Mouse (Mus musculus) frontal cortex, postnatal 10 days (tissue): ENCODE results near the gene Pcnp.
A peak's percentile ranks its signal among the peaks of the same experiment; 100 is the strongest.

Experiments used
- DNase-seq, 2 experiments: peaks; one replicate each; pipeline ENCODE4 v3.0.0; 2022; ENCODE audit warnings: low spot score in 2 of 2, mixed read lengths in 1 of 2

The Pcnp gene

DNA sequence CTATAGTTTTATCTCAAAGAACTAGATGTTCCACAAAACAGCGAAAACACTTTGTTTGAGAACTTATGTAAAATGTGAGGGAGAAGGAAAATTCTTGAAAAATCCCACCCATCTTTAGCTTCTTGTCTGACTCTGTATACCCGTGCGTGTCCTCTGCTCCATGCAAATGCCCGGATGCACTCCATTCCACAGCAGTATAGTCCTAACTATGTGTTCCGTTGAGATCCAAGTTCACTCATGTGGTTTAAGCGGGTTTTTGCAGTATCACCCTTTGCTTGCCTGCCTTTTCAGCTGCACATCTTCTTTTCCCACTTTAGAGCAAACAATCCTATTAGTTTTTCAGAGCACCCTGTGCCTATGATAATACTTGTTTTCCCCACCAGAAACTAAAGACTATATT, 7.0 kb upstream of the Pcnp start:
- DNase-seq, result no peak

DNA sequence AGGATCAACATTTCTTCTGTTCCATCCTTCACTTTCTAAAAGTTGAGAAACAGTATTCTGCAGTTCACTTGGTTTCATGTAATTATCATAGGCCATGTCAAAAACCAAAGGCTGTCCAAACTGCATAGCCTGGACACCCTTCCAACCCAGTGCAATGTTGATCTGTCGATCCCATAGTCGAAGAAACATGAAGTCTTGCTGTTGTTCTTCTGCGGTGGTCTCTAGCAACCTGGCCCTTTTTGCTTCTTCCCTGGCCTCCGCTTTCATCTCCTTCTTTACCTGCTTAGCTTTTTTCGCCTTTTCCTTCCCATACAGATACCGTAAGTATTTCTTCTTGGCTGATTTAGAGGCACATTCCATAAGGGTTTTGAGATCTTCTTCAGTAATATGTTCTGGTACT, 5.0 kb upstream of the Pcnp start:
- DNase-seq, result no peak

DNA sequence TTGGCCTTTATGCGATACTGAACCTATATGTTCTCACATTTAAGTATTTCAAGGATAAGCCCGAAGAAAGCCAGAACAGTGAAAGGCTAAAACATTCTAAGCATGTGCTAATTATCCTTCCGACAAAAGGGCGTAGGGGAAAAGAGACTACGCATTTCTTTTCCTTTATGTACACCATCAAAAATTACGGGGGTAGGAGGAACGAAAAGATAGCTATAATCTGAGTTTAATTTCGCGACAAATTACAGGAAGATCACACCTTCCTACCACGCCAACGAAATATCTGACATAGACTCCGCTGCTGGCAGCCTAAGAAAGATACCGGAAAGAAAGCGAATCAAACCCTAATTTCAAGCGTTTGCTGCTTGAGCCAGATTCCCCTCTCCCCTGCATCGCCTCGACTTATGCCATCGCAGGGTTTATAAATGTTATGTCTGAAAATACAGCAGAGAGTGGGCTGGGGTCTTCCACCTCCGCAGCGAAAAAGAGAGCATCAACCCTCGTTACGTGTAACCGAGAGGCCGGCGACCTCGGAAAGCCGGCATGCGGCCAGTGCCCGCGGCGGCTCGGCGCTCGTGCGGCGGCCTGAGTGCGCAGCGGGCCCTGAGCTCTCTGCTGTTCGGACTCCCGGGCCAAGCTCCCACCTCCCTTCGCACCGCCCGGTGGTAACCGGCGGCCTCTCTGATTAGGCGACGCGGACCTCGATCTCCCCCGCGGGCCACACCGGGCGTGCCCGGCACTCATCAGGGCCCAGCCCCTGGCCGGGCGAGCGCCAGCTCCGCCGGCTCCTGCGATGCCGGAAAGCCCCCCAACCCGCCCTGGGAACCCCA, 602 bp downstream of the Pcnp start:
- DNase-seq, result no peak

DNA sequence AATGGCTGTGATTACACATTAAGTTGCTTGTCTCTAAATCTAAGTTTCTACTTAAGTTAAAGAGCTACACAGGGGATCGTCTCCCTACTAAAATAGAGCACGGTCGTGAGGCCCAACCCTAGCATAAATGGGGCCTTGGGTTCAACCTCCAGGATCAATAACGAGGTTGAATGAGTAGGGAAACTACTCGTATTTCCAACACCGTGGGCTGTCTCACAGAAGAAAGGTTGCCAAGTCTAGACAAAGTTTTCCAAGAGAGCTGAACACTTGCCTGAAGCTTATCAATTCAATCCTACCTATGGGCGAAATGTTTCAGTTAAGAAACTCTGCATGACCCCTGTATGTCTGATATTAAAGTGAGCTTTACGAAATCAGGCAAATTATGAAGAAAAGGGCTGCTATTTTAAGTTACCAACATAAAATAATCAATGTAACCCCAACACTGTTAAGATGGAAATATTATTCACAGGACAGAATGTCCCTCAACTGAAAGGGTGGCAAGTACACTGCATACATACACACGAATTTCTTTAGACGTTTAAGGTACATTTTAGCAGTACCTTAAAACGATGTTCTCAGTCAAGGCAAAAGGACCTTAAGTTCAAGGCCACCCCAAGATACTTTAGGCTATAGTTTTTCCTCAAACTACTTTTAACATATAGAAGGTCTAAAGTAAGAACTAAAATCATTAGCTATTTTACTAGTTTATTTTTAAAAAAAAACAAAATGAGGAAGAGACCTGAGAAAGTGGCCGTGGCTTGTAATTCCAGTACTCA, 1.5 kb downstream of the Pcnp start:
- no peak for DNase-seq

DNA sequence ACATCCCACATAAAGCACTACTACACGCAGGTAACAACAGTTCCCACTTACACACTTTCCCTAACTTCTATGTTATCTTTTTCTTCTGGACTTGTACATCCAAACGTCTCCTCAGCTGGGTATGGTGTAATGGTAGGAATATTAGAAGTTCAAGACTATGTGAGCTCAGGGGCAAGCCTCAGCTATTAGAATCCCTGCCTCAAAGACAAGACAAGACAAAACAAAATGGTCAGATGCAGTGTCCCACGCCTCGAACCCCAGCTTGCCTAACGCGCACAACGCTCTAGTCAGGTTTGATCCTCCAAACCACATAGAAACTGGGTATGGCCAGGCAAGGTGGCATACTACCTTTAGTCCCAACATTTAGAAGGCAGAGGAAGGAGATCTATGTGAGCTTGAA, 9.9 kb downstream of the Pcnp start:
- no peak for DNase-seq

DNA sequence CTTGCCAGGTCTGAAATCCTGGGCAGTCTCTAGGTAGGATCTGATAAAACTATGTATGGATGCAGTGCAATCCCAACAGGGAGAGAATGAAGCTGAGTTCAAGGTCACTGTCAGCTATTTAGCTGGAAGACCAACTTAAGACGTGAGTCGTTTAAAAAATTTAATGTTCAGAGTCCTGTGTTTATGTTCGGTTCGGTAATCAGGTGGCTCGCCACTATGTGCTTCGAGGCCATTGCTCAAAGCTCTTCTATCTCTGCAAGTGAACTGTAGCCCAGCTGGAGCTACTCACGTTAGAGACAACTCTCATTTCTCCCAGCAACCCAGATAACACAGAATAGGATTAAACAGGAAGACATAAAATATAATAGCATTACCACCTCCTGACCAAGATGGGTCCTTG, 15.5 kb downstream of the Pcnp start:
- DNase-seq, result no peak

DNA sequence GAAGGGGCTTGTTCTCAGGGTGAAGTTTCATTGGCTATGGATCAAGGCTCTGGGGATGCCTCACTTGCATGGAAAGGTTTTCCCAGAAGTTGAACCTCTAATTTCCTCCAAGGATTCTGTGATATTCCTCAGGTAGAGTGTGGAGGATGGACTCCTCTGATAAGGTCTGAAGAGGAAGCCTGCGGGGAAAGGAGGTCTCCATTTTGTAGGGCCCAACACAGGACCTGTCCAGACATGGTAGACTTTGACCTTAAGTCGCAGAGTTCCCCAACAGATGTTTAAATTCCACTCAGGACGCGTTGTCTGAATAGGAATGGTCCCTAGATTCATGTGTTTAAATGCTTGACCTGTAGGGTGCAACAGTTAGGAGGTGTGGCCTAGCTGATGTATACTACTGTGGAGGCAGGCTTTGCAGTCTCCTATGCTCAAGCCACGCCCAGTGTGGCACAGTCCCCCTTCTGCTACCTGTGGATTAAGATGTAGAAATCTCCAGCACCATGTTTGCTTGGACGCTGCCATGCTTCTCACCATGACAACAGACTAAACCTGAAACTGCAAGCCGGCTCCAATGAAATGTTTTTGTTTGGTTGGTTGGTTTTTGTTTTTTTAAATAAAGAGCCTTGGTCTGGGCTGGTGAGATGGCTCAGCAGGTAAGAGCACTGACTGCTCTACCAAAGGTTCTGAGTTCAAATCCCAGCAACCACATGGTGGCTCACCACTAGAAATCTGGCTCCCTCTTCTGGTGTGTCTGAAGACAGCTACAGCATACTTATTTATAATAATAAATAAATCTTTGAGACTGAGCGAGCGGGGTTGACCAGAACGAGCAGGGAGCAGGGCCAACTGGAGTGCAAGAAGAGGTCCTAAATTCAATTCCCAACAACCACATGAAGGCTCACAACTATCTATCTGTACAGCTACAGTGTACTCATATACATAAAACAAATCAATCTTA, 16.5 kb downstream of the Pcnp start:
- DNase-seq, result no peak

DNA sequence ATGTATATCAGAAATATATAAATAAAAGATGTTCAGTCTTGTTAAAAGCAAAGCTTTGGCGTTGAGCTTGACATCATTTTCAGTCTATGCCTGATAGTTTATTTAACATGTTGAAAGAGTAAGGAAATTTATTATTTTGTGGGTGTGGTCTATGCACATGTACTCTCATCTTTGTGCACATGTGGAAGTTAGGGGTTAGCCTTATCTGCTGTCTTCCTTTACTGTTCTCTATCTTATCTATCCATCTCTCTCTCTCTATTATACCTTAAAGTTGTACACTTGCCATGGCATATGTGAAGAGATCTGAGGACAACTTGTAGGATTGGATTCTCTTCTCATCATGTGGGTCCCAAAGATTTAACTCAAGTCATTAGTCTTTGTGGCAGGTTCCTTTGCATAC, 20.7 kb downstream of the Pcnp start:
- no peak for DNase-seq

DNA sequence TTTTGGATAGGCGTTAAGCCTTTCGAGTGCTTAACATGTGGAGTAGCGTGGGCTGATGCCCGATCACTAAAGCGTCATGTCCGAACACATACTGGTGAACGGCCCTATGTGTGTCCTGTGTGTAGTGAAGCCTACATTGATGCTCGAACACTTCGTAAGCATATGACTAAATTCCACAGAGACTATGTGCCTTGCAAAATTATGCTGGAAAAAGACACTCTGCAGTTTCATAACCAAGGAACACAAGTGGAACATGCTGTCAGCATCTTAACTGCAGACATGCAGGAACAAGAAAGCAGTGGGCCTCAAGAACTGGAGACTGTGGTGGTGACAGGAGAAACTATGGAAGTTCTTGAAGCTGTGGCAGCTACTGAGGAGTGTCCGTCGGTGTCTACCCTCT, 22.7 kb downstream of the Pcnp start:
- no peak for DNase-seq

DNA sequence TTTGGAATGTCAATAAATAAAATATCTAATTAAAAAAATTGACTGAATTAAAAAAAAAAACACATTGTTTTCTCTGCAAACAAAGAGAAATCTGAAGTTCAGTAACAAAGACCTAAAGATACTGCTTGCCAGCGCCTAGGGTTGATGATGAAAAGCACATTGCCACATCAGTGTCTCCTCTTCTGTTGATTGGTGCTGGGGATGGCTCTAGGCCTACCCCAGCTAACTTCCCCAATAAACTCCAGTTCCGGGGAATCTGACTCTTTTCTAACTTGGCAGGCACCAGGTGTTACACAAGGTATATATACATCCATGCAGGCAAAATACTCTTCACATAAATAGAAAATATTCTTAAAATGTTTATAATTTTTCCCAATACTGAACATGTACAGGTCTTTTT, 35.3 kb downstream of the Pcnp start:
- no peak for DNase-seq

DNA sequence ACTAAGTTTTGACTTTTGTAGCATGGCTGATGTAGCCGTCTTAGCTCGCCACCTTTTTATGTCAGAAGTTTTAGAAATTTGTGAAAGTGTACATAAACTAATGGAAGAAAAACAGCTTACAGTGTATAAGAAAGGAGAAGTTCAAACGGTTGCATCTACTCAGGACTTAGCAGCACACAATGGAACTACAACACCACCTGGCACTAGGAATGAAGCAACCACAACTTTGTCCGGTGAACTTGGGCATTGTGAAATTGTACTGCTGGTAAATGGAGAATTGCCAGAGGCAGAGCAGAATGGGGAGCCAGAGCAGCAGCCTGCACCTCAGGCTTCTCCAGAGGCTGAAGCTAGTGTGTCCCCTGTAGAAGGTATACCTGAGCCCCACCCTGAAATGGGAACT, 39.2 kb downstream of the Pcnp start:
- no peak for DNase-seq

DNA sequence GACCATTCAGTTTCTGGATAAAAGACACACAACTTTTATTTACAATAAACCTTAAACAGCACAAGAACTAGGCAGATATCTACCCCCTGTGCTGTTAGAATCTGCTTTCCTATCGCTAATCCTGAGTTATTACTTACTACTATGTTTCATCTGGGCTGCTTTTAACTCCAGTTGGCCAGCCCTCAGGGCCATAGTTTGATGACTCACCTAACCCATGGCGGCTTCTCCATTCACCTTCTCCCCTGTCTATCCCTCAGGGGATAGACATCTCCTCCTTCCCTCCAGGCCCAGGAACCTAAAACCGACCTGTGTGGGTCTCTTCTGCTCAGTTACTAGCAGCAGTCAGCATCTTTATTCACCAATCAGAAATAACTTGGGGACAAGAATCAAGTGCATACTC, 43.5 kb downstream of the Pcnp start:
- DNase-seq, result no peak

DNA sequence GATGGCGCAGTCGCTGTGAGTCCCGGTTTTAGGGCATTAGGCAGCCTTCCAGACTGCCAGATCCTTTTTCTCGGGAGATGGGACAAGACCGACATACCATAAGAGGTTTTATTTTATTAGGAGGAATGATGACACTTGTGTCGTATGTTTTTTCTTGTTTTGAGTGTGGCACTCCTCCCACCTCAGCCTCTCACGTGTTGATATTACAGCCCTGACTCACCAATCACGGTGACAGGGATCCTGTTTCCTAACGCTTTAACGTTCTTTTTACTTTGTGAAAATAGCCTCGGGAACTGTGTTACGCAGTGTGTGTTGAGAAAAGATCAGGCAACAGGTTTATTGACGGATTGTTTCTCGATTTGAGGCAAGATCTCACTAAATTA, 54.6 kb downstream of the Pcnp start:
- DNase-seq, result no peak

DNA sequence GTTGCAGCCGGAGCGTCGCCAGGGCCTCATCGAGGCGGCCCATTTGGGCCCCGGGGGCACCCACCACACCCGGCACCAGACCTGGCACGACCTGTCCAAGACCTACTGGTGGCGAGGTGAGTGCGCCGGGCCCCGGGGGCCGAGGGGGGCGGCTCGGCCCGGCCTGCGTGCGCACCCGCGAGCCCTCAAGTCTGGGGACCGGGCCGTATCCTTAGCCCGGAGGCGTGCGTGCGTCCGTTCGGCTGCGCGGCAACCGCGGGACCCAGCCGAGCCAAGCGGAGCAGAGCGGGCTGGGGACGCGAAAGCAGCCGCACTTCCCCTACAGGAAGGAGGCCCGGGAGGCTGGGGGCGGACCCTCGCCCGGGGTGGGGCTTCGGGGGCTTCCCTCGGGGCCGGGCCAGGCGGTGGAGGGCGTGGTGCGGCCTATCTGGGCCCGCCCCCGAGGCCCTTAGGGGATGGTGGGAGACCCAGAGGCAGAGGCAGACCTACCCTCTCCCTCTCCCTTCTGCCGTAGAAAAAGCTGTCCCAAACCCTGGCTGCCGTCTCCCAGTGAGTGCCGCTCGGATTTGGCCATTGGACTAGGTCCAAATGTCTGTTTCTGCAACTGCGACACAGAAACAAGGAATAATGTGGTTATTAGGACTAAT, 55.2 kb downstream of the Pcnp start:
- peak; percentile 78 to 86 for DNase-seq

DNA sequence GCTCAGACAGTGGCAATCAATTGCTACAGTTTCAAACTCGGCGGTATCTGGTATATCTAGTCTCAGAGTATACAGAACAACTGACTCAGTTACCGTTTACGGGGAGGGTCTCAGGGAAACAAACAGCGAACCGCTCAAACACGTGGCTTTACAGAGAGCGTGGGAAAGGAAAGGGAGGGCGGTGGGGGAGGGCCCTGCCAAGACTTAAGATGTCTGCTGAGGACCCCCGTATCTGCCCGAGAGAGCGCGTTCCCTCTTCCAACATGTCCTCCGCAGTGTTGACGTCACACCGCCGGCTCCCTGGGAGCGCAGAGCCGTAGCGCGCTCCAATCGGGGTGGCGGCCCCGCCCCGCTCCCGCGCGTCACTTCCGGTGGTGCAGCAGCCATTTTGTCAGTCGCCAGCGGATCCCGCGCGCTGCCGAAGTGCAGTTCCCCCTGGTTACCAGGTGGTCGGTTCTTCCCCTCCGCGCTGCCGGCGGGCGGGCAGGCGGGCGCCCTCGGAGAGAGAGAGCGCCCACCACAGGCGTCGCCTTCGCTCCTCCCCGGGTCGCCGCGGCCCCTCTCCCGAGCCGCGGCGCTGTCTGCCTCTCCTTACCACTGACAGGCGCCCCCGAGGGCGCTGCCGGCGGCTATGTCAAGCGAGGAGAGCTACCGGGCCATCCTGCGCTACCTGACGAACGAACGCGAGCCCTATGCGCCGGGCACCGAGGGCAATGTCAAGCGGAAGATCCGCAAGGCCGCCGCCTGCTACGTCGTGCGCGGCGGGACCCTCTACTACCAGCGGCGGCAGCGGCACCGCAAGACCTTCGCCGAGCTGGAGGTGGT, 55.9 kb downstream of the Pcnp start, which contains the start of gene Zbtb11:
Gene Zbtb11 (plus strand): TSS at position 453 of the 825 bp plus-strand sequence.
- DNase-seq, result peak; percentile 98 to 100

DNA sequence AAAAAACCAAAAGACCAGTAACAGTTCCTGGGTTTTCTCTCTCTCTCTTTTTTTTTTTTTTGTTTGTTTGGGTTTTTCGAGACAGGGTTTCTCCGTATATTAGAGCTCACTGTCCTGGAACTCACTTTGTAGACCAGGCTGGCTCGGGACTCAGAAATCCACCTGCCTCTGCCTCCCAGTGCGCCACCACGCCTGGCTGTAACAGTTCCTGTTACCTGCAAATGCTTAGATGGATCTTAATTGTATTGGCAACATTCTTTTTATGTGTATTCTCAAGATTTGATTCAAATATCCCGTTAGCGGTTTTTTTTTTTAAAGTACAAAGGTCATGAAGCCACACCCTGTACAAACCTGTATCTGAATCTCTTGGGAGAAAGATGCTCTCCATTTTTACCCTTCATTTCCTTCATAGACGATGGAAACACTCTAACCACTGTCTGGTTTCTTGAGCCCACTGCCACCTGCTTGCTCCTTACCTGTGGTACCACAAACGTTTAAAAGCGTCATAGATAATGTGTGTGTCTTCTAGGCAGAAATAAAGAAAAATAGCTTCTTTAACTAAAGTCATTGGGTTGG, 56.8 kb downstream of the Pcnp start:
- no peak for DNase-seq

DNA sequence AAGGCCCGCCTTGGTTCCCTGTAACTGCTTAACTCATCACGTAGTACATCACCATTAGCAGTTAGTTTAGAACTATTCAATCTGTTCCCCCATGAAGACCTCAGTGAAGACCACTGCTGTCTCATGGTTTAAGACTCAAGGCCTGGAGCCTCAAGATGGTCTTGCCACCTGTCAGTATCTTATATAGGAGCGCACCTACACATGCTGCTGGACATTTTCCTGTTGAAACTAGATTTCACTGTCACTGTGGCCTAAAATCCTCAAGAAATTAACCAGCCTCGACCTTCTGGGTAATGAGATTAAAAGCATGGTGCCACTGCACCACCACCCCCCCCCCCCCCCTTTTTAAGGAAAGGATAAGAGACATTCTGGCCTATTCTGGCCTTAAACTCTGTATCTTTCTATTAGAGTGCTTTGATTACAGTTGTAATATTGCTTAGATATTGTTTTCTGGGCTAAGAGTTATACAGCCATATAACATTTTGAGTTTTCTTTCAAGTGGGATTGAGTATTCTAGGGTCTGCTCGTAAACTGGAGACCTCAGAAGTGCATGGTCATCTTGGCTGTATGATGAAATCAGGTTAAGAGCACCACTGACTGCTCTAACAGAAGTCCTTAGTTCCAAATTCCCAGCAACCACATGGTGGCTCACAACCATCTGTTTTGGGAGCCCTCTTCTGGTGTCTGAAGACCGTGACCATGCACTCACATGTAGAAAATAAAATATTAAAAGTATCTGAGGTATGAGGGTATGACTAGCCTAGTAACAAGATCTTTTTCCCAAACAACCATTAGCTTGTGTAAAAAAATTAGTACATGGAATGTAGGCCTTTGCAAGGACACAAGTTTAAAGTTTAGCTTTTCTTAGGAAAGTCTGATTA, 57.6 kb downstream of the Pcnp start:
- DNase-seq, result no peak

DNA sequence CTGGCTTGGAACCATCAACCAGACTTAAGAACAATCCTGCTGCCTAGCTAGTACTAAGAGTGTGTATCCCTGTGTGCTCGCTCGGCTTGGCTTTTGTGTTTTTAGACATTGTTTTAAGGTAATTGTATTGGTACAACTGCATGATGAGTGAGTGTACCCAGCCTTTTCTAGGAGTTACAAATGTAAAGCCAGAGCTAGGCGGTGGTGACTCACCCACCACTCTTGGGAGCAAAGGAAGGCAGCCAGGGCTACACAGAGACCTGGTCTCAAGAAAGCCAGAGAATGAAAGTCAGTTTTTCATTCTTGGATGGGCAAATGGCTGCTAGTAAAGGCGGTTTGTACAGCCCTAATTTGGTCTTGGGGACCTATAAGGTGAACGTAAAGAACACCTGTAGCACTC, 59.1 kb downstream of the Pcnp start:
- DNase-seq, result no peak

DNA sequence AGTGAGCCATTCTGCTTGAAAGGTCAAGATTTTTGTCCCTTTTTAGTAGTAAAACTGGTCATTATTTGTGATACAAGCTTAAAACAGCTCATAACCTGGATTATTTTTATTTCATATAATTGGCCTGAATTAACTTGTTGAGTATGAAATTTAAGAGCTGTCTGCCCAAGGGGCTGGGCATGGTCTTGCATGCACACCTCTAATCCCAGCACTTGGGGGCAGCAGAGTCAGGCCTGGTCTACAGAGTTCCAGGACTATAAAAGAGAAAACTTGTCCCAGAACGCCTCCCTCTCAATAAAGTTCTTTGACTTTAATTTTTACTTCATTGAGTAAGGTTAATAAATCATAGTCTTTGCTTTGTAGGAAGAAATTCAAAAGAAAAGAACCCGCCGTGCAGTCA, 60.4 kb downstream of the Pcnp start:
- DNase-seq, result no peak
